Mouse (Mus musculus) C2C12 (cell line): Measurements from ENCODE around the gene Tmem30b.

Source experiments
- CTCF ChIP-seq: IDR thresholded peaks from one replicate; pipeline ENCODE4 v1.5.1; 2011; ENCODE audit not compliant: control insufficient read depth, insufficient read depth, insufficient read length
- MAX ChIP-seq: IDR thresholded peaks from one replicate; pipeline ENCODE4 v1.6.1; 2011; ENCODE audit warnings: mild to moderate bottlenecking, control low read depth
- MYOG ChIP-seq: IDR thresholded peaks from one replicate; pipeline ENCODE4 v1.6.1; 2011; ENCODE audit not compliant: control insufficient read depth, insufficient read length; ENCODE audit errors: extremely low read depth
- USF1 ChIP-seq: IDR thresholded peaks from one replicate; pipeline ENCODE4 v1.6.1; 2011; ENCODE audit warnings: low read depth, mild to moderate bottlenecking, control low read depth, moderate library complexity

- TF ChIP-seq CTCF (no peak), MAX (no peak), MYOG (no peak), USF1 (no peak)
These were observed 34.6 kb upstream of the Tmem30b start for GRCm38 (mm10) chr12:73580811-73581210.
